In the genomic region with DNA sequence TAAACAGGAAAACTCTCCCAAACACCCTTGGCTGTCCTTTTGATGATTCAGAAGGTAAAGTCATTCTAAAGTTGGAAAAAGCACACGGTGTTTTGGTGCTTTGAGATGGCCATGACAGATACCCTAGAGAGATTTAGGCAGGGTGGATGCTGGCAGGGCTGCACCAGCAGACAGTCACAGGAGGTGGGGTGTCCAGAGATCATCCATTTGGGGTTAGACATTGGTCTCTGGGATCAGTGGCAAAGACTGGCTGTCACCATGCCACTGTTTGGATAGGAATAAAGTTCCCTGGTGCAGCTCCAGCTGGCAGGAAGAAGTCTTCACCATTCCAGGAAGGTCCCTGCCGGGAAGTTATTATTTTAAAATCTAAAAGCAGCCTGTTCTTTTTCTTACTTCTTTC, we compare ENCODE assay signal across 12 mouse cellular contexts. TPM values are rescaled to one million over a fixed set of nuclear protein-coding genes. Genes with fewer than 3 reads are reported as not detected.
DNase-seq lines count a peak whose midpoint lies in the region; ATAC-seq lines count a peak whose summit lies in the region.
"Had no signal": no experiment of that assay in that cellular context is flagged by ENCODE, and none has a peak within 500 bp of the region (broad histone marks: within the 10 kb centered on the region; RNA-seq: fewer than 3 reads in every experiment).

No protein-coding gene starts in this region.

- peak; percentile 17 for DNase-seq in gastrocnemius, postnatal 10 days
- no peak for DNase-seq in gastrocnemius, postnatal 4 days (ENCODE audit: low spot score in 2 of 2)
- no peak for DNase-seq in neural tube, embryonic 11.5 days (ENCODE audit: low spot score)
- DNase-seq in neural tube, embryonic 10.5 days (ENCODE audit: extremely low spot score, low spot score) = no peak
- DNase-seq in urinary bladder, adult 2 months (ENCODE audit: low spot score) = no peak
- no peak for DNase-seq in B cell, adult 2 months
- DNase-seq: liver, embryonic 13.5 days had no signal

- H3K27me3 ChIP-seq in neural tube, embryonic 11.5 days (ENCODE audit: control insufficient read depth, insufficient read depth, low read length) = no peaks in the 10 kb centered on the region
- no peaks in the 10 kb centered on the region for H3K27me3 ChIP-seq in hindbrain, embryonic 12.5 days
- H3K27me3 ChIP-seq: kidney, embryonic 15.5 days had no signal

- no peak overlapping the region for H3K4me3 ChIP-seq in neural tube, embryonic 11.5 days (ENCODE audit: low read depth, low read length)
- H3K4me3 ChIP-seq in hindbrain, embryonic 12.5 days = no peak overlapping the region
- H3K4me3 ChIP-seq: kidney, embryonic 15.5 days; liver, embryonic 13.5 days had no signal

- H3K36me3 ChIP-seq in neural tube, embryonic 11.5 days (ENCODE audit: control insufficient read depth, insufficient read depth, low read length) = no peaks in the 10 kb centered on the region
- no peaks in the 10 kb centered on the region for H3K36me3 ChIP-seq in hindbrain, embryonic 12.5 days
- H3K36me3 ChIP-seq: kidney, embryonic 15.5 days; liver, embryonic 13.5 days had no signal

- no peak for ATAC-seq in neural tube, embryonic 11.5 days (ENCODE audit: insufficient read depth, low FRiP score, low TSS enrichment)
- no peak for ATAC-seq in hindbrain, embryonic 12.5 days (ENCODE audit: low FRiP score)

- H3K27ac ChIP-seq in neural tube, embryonic 11.5 days (ENCODE audit: low read depth, low read length) = 0 out of 2 replicates have a peak overlapping the region, but pooled peaks have one; percentile 35
- H3K27ac ChIP-seq in hindbrain, embryonic 12.5 days = peak overlapping the region; percentile 86
- H3K27ac ChIP-seq: kidney, embryonic 15.5 days; liver, embryonic 13.5 days; macrophage had no signal

- peaks cover 52% of the 10 kb centered on the region for H3K4me1 ChIP-seq in neural tube, embryonic 11.5 days (ENCODE audit: control insufficient read depth, insufficient read depth, low read length)
- H3K4me1 ChIP-seq in hindbrain, embryonic 12.5 days = peaks cover 56% of the 10 kb centered on the region
- H3K4me1 ChIP-seq: liver, embryonic 13.5 days had no signal

- H3K9me3 ChIP-seq in neural tube, embryonic 11.5 days (ENCODE audit: control insufficient read depth, low read length) = no peaks in the 10 kb centered on the region
- no peaks in the 10 kb centered on the region for H3K9me3 ChIP-seq in hindbrain, embryonic 12.5 days (replicated peaks)
- H3K9me3 ChIP-seq: kidney, embryonic 15.5 days; liver, embryonic 13.5 days had no signal

- no peak overlapping the region for H3K4me2 ChIP-seq in neural tube, embryonic 11.5 days (ENCODE audit: low read depth)
- no peak overlapping the region for H3K4me2 ChIP-seq in hindbrain, embryonic 12.5 days (replicated peaks)
- H3K4me2 ChIP-seq: kidney, embryonic 15.5 days; liver, embryonic 13.5 days had no signal

- no peak overlapping the region for H3K9ac ChIP-seq in neural tube, embryonic 11.5 days (ENCODE audit: low read length)
- no peak overlapping the region for H3K9ac ChIP-seq in hindbrain, embryonic 12.5 days
- H3K9ac ChIP-seq: kidney, embryonic 15.5 days; liver, embryonic 13.5 days had no signal

- 28% methylated on average over 2 of the region's 2 CpGs for WGBS in neural tube, embryonic 11.5 days
- 13% methylated on average over 2 of the region's 2 CpGs for WGBS in hindbrain, embryonic 12.5 days

RNA-seq across cellular contexts. Expression of a gene that starts 24.8 kb away (rescaled TPM):
- total RNA-seq in gastrocnemius, postnatal 10 days (2021) = 1 to 10 TPM; 2.6 to 3.4 TPM
- 1 to 10 TPM; 5.1 to 5.8 TPM for total RNA-seq in gastrocnemius, postnatal 4 days (2021)
- 4.6 and 5.1 TPM in 2 replicates for polyA plus RNA-seq in neural tube, embryonic 11.5 days (2014; fragmentation: Nextera tagmentation; extraction: Ambion mirVana)
- polyA plus RNA-seq in hindbrain, embryonic 12.5 days (2016; fragmentation: Nextera tagmentation; extraction: Ambion mirVana) = 5.6 and 6.5 TPM in 2 replicates
- polyA plus RNA-seq in urinary bladder, adult 2 months (2012; rRNA removed) = 2.7 and 3.4 TPM in 2 replicates
- polyA plus RNA-seq: macrophage had no signal

RNA-seq across cellular contexts. Expression of a gene that starts 40.2 kb away (rescaled TPM):
- not detected for total RNA-seq in gastrocnemius, postnatal 10 days (2021)
- total RNA-seq in gastrocnemius, postnatal 4 days (2021) = under 1 TPM in 1 of 2 experiments, not detected in 1; 0.29 TPM
- polyA plus RNA-seq in neural tube, embryonic 11.5 days (2014; fragmentation: Nextera tagmentation; extraction: Ambion mirVana) = not detected in 2 replicates
- 0.14 TPM in 1 of 2 replicates, not detected in the other for polyA plus RNA-seq in hindbrain, embryonic 12.5 days (2016; fragmentation: Nextera tagmentation; extraction: Ambion mirVana)
- polyA plus RNA-seq in urinary bladder, adult 2 months (2012; rRNA removed) = not detected in 2 replicates
- polyA plus RNA-seq: heart, postnatal 0 days; liver, embryonic 13.5 days; macrophage; neural tube, embryonic 14.5 days had no signal
